Mouse (Mus musculus) ES-CJ7 (cell line): Measurements from ENCODE around the gene Trappc1.

ENCODE experiments used
- DNase-seq: peaks from one replicate; pipeline ENCODE4 v3.0.0; 2011; ENCODE audit warnings: low read depth, low spot score

The Trappc1 gene

DNA sequence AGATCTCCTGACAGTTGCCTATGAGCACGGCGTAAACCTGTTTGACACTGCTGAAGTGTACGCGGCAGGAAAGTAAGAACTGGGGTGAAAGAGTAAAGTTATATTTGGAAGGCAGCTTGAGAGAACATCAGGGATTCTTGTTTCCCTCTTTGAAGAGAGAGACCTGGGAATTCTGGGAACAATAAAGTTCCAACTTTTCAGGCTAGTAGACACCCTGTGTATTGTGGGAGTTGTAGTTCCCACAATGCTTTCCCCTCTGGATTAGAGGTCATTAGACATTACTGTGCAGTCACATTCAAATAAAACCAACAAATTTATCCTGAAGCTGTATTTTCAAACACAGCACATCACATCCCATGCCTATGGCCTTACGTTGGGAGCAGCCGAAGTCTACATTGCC, 4.7 kb downstream of the Trappc1 start:
- DNase-seq: no peak

DNA sequence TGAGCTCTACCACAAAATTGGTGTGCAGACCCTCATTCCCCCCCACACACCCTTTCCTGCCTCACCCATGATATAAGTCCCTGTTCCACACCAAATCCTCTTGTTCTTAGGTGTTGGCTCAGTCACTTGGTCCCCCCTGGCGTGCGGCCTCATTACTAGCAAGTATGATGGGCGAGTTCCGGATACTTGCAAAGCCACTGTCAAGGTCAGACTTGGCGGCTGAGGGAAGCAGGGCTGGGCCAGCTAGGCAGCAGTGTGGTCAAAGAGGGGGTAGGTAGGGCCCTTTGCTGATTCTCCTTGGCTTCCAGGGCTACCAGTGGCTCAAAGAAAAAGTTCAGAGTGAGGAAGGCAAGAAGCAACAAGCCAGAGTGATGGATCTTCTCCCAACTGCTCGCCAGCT, 7.4 kb downstream of the Trappc1 start:
- DNase-seq: peak; percentile 85

DNA sequence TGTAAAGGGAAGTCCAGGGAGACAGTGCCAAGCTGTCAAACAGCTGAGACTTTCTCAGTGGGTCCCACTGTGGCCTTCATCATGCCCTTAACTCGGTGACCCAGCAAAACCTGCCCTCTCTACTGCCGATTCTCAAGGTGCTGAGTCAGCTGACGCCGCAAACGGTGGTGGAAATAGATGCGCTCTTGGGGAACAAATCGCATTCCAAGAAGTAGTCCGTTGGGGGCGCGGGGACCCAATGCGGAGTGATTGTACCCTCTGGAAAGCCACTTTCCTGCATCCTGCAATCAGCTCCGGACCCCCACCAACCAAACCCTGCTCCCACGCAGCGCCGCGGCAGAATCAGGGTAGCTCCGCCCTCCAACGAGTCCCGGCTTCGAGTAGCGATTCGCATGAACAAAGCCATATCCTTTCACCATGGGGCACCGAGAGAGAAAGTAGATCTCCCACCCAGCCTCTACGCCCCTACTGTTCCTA, 8.2 kb downstream of the Trappc1 start:
- peak; percentile 68 for DNase-seq

DNA sequence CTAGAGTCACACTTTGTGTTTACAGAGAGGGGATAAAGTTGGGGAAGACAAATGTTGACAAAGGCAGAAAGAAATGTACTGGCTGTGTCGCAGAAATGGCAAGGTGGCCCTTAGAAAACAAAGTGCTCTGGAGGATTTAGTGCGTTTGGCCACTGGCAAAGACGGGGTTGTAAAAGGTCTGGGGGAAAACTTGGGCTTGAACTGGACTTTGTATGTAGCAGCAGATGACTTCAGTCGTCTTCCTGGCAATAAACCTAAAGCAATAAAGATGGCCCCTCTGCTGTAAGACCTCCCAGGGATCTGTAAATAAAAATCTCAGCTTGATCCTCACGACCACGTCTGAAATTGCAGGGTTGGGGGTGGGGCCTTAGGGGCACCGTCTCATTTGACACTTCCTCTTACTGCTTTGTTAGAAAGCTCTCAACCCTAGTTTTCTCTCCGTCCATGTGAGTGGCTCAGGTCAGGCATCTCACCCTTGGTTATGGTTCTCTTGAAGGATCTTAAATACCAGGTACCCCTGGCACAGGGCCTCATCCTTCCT, 9.0 kb downstream of the Trappc1 start:
- DNase-seq: no peak

DNA sequence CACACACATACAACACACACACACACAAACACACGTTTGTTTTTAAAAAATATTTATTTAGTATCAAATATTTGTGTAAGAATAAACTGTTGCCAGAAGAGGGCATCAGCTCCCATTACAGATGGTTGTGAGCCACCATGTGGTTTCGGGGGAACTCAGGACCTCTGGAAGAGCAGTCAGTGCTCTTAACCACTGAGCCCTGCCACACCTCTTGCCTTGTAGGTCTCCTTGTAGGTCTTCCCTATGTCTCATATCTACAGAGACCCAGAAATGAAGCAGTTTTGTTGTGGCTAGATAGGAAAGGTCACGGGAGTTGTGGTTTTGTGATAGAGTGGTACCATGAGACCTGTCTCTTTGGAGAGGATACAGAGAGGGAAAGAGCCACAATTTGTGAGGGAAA, 10.1 kb downstream of the Trappc1 start:
- DNase-seq: no peak

DNA sequence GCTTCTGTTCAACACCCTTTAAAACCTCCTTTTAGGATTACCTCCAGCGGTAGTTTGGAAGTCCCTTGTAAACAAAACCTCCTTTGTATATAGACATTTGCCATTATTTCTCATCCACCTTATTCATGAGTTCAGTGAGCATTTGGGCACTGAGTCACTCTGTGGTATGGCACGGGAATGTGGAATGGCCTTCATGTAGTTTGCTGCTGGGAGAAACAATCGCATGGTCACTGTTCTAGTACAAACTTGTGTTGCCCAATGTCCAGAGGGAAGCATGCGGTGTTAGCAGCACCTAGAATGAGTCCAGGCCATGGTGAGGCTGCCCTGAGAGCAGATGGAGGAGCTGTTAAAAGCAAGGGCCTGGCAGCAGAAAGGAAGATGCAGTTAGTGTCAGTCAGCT, 11.0 kb downstream of the Trappc1 start:
- DNase-seq: no peak

DNA sequence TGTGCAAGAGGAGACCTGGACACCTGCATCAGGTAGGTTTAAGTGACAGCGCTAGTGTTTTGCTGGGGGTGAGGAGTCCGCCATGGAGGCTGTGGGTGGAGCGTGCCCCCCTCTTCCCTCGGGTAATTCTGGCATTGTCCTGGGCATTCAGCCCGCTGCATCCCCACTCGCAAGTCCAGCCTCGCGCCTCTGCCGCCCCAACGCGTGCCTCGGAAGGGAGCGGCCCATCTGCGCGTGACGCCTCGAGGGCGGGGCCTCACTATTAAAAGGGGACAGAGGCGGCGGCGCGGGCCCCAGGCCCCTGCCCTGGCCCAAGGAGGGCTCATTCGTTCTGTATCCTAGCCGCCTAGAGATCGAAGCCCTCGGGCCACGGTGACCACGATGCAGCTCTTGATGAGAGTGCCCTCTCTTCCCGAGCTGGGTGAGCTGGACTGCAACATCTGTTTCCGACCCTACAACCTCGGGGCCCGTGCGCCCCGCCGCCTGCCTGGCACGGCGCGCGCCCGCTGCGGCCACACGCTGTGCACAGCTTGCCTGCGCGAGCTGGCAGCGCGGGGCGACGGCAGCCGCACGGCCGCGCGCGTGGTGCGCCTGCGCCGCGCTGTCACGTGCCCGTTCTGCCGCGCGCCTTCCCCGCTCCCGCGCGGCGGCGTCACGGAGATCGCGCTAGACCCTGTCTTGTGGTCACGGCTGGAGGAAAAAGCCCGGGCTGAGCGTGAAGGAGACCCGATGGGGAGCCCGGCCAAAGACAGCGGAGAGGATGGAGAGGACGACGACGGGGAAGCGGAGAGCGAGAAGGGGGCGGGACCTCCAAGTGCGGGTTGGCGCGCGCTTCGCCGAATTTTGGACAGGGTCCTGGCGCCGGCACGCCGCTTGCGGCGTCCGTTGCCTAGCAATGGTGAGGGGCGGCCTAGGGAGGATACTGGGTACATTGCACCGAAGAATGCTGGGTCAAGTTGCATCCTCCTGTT, 16.7 kb downstream of the Trappc1 start, which contains the start of gene Rnf227:
TSS of gene Rnf227 (plus strand) at position 301 of the 971 bp plus-strand sequence.
- peak; percentile 75 for DNase-seq

DNA sequence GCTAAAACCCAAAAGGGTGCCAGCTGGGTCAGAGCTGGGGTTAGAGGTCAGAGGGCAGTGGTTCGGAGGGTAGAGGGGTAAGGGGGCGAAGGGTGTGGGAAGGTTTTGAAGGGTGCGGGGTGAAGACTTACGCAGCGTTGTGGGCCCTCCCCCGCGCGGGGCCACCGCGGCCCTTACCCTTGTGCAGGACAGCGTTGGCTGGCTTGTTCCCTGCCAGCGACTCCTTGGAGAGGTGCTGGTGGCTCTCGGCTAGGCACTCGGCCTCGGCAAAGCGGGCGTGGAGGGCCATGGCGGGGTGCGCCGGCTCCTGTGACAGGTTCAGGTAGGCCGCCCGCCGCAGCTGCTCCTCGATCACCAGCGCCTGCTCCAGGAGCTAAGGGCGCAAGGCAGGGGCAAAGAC, 22.7 kb downstream of the Trappc1 start:
- DNase-seq: no peak

DNA sequence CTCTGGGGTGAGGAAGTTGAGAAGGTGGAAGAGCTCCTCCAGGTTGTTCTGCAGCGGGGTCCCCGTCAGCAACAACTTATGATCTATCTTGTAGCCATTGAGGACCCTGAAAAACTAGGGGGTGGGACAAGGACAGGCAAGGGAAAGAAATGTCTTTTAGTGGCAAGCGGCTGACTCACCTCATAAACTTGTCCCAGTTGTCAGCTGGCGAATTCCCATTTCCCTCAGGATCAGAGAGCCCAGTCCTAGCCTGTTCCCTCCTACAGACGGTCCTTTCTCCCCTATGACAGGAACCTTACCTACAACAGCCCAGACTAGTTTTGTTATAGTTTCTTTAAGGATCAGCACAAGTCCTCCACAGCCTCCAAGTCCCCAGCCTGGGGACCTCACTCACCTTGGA, 32.8 kb downstream of the Trappc1 start:
- DNase-seq: no peak

DNA sequence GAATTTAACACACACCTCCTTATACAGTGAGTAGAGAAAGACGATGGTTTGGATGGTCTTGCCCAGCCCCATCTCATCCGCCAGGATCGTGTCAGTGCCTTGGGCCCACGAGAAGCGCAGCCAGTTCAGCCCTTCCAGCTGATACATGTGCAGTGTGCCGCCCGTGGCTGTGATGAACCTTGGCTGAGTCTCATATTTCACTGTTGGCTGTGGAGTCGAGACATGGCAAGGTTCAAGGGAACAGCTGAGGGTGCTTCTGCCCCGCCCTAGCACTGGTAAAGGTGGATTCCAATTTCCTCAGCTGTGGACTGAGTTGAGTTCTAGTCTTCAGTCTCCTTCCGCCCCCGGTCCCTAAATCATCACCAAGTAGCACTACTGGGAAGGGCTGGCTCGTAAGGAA, 33.9 kb downstream of the Trappc1 start:
- no peak for DNase-seq

DNA sequence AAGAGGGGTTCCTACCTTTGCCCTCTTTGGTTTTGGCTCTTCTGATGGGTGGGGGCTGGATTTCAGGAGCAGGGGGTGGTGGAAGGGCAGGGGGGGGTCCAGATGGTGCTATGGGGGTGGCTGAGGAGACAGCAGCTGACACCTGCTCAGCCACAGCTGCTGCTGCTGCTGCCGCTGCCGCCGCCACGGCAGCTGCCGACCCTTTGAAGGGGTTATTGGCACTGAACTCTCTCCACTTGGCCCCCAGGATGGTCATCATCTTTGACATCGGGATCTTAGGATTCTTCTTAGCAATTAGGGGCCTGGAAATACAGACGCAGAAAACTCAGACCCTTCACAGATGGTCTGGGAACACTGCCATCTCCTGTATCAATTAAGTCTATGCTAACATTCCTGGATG, 38.2 kb downstream of the Trappc1 start:
- DNase-seq: no peak

DNA sequence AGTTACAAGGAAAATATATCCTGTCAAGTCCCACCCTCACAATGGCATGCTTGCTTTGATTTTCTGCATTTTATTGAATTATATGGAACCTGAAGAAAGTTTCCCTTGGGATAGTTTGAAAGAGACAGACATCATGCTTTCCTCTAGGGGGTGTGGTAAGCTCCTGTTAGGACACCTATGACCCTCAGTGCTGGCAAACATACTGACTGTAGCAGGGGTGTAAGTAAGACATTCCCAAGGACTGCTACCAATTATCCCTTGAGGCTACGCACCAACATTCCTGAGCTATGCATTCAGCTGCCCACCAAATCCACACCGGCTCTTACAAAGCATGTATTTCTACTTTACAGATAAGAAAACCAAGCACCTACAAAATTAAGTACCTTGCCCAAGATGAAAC, 38.7 kb downstream of the Trappc1 start:
- DNase-seq: no peak

DNA sequence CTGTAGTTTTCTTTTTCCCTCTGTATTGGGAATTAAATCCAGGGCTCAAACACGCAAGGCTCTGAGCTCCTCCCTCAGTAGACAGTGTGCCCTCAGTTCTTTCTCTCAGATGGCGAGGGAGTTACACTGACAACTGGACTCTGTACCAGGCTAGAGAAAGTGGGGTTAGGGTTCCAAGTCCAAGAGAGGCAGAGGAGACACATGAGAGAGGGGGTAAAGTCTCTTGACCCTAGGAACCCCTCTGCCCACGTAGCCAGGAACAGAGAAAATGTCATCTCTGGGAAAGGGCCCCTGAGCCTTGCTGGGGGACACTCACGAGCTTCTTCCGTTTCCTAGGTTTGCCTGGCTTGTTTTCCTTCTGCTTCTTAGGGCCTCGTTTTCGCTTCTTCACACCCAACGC, 40.6 kb downstream of the Trappc1 start:
- no peak for DNase-seq

DNA sequence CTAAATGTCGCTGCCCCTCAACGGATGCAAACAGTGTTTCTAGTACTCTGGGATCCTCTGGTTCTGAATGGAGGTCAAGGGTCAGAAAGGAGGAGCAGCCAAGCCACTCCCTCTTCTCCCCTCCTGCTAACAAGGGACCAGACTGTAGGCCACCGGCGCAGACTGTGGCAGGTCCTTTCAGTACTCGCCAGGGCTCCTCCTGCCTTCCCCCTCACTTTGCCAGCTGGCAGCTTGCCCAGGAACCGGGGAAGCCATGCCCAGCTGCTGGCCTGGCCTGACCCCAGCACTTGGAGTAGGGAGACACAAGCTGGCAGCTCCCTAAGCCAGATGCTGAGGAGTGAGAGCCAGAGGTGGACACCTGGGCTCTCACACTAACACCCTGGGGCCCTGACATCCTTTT, 41.1 kb downstream of the Trappc1 start:
- no peak for DNase-seq

DNA sequence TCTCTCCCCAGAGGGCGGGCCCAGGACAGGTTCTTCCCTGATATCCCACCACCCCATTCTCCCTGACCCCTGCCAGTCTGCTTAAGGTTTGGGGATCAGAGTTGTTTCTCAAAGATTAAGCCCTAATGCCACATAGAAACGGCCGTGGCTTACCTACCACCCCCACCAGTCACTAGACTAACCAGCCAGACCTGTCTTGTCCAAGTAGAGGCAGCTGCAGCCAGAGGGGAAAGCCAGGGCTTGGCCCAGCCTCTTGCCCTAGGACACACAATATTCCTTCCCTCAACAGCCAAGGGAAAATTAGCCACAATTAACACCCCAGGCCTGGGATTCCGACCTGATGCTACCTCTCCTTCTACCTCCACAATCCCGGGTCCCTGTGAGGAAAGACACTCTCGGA, 41.9 kb downstream of the Trappc1 start:
- DNase-seq: no peak

DNA sequence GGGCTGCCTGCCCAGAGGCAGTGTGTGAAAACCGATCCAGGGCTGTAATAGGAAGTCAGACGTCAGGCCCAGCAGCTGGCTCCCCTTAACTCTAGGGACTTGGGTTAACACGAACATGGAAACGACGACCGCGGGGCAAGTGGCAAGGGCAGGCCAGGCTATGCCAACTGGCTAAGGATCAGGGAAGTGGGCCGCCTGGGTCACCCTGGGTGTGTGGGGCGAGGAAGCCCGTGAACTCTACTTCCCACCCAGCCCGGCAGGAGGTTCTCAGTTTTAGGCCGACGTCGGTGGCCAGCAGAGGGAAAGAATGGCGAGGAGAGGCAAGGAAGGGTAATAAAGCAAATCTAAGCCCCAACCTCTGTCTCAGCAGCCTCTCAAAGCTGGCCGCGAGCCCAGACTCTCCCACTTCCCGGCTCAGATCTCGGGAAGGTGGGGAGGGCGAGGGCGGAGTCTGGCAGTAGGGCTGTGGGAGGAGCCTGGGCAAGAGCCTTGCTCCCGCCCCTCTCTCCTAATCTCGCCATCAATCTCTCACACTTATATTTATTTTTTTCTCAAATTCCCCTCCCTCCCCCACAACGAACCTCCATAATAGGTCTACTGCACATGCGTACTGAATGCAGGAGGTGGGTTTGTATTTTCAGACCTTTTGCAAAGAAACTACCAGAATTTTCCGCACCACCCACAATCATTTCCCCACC, 42.5 kb downstream of the Trappc1 start:
- DNase-seq: peak; percentile 78

DNA sequence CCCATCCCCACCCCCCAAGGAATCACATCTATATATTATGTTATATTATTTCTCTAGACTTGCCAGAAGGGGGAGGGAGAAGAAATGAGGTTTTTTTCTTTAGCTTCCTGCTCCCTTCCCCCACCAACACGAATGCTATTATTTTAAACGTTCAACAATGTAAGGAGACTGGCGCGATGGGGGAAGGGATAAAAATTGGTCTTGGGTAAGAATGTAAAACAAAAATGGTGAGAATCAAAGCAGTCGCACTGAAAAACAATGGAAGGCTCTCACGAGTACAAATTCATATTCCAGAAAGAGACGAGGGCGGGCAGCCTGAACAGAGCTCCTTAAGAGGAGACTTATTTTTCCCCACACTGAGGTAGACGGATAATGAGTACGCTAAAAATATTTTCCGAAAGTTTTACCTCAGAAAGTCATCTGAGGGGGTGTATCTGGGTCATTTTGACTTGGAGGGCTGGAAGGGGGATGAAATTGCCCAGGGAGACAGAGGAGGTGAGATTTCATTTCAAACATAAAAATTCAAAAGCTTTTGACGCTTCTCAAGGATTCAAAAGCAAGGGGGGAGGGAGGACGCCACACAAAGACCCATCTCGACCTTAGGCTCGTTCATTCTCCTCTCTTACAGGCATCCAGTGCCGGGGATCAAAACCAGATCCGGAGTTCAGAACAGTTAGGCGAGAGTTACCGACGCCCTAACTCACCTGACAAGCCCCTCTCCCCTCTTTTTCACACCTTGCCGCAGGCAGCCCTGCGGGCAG, 43.3 kb downstream of the Trappc1 start:
- peak; percentile 58 for DNase-seq

DNA sequence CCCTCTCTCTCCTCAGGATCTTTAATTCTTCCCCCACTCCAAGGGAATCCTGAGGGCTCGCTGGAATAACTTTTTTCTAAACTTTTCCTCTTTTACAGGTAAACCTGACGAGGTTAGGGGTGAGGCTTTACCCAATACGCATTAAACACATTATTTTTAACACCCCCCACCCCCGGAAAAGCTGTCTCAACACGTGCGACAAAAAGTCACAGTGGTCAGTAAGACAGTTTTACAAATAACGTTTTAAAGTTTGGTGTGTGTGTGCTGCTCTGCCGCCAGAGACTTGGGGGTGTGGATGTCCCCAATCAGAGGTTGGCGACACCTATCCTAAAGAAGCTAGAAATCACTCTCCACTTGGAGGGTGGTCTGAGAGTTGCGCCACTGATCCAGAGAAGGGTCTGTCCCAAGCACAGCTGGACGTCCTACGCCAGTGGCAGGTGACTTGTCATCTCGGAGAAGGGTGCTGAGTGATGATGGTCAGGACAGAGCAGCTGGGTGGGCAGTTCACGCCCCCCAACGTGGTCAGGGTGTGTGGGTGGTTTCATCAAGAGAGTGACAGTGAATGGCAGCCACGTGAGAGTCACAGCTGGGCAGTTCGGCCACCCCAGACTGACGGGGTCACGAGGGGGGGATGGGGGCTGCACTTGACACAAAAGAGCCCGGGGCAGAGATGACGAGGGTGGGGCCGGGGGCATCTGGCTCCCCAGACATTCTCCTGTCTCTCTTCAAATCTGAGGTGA, 44.0 kb downstream of the Trappc1 start:
- DNase-seq: no peak

DNA sequence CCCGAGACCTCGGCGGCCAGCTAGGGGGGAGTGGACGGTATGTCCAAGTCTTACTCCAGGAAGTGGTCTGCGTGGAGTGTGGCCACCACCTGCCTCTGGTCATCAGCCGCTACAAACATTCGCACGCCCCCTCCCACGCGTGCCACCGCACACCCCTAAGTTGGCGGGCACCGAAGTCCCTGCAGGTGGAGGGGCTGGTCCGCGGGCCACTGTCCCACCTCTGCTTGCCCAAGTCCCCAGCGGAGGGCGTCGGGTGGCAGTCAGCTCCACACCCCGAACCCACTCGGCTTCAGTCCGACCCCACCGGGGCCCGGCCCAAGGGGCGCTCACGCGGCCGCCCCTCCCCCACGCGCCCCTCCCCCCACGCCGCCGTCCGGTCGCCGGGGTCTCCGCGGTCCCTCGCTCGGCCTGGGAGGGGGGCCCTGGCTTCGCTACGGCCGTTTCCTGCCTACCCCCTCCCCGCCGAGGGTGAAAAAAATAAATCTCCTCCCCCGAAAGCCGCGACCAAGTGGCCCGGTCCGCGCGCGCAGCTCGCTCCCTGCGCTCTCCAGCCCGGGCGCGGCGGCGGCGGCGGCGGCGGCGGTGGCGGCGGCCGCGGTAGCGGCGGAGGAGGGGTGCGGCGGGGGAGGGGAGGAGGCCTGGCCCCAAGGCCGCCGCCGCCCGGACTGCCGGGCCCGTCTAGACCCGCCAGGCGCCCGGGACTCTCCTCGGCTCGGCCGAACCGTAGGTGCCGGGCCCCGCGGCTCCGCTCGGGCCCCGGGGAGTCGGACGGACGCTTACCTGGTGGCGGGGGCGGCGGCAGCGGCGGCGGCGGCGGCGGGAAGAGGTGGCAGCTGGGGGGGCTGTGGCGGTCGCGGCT, 44.8 kb downstream of the Trappc1 start:
- no peak for DNase-seq
